8 mouse cellular contexts compared by ENCODE assay signal in genomic region chr15:79604990-79605665, GRCm38 (mm10). TPM values are rescaled to one million over a fixed set of nuclear protein-coding genes. Genes with fewer than 3 reads are reported as not detected.
DNase-seq lines count a peak whose midpoint lies in the region; ATAC-seq and TF ChIP-seq lines count a peak whose summit lies in the region.

Gene Dmc1 (minus strand): TSS chr15:79605109.

- peak within 1 kb of the TSS; percentile 43 for H3K4me2 ChIP-seq in forebrain, embryonic 16.5 days (ENCODE audit: low read length)
- peak within 1 kb of the TSS; percentile 58 for H3K4me2 ChIP-seq in hindbrain, embryonic 16.5 days (ENCODE audit: low read length)
- peak within 1 kb of the TSS; percentile 44 for H3K4me2 ChIP-seq in liver, embryonic 16.5 days (ENCODE audit: low read depth, low read length)
- H3K4me2 ChIP-seq in neural tube, embryonic 11.5 days (ENCODE audit: low read depth): peak within 1 kb of the TSS; percentile 33

- DNase-seq in adrenal gland, adult 2 months: peak; percentile 59
- DNase-seq in neural tube, embryonic 11.5 days (ENCODE audit: low spot score): peak; percentile 51
- DNase-seq in urinary bladder, postnatal 25 days (ENCODE audit: low spot score): peak; percentile 52
- no peak for DNase-seq in layer of hippocampus, adult 8-10 months (ENCODE audit: low spot score in 2 of 2)

- peaks cover 14% of the 10 kb centered on the region for H3K36me3 ChIP-seq in ES-Bruce4 (ENCODE audit: control insufficient read depth, insufficient read depth, low read length, poor library complexity, severe bottlenecking)
- H3K36me3 ChIP-seq in forebrain, embryonic 16.5 days (ENCODE audit: control insufficient read depth, insufficient read depth): no peaks in the 10 kb centered on the region
- no peaks in the 10 kb centered on the region for H3K36me3 ChIP-seq in hindbrain, embryonic 16.5 days (ENCODE audit: control insufficient read depth, insufficient read depth, low read length)
- H3K36me3 ChIP-seq in liver, embryonic 16.5 days (ENCODE audit: control insufficient read depth, insufficient read depth): no peaks in the 10 kb centered on the region
- H3K36me3 ChIP-seq in neural tube, embryonic 11.5 days (ENCODE audit: control insufficient read depth, insufficient read depth, low read length): no peaks in the 10 kb centered on the region

- peak within 1 kb of the TSS; percentile 90 for H3K4me3 ChIP-seq in ES-Bruce4 (ENCODE audit: low read depth, low read length)
- H3K4me3 ChIP-seq in forebrain, embryonic 16.5 days (replicated peaks; ENCODE audit: low read length): peak within 1 kb of the TSS; percentile 33
- peak within 1 kb of the TSS; percentile 37 for H3K4me3 ChIP-seq in hindbrain, embryonic 16.5 days (ENCODE audit: low read length)
- peak within 1 kb of the TSS; percentile 43 for H3K4me3 ChIP-seq in liver, embryonic 16.5 days (ENCODE audit: low read depth, low read length)
- peak within 1 kb of the TSS; percentile 23 for H3K4me3 ChIP-seq in neural tube, embryonic 11.5 days (ENCODE audit: low read depth, low read length)

- H3K4me1 ChIP-seq in ES-Bruce4 (ENCODE audit: control insufficient read depth, insufficient read depth, low read length): no peaks in the 10 kb centered on the region
- peaks cover 3% of the 10 kb centered on the region; the same call in 1 of the 2 replicates for H3K4me1 ChIP-seq in forebrain, embryonic 16.5 days (replicated peaks; ENCODE audit: control insufficient read depth, insufficient read depth, low read length)
- peaks cover 3% of the 10 kb centered on the region; the same call in 1 of the 2 replicates for H3K4me1 ChIP-seq in hindbrain, embryonic 16.5 days (ENCODE audit: control insufficient read depth, insufficient read depth, low read depth, low read length)
- peaks cover 4% of the 10 kb centered on the region for H3K4me1 ChIP-seq in liver, embryonic 16.5 days (ENCODE audit: control insufficient read depth, low read depth, low read length)
- H3K4me1 ChIP-seq in neural tube, embryonic 11.5 days (ENCODE audit: control insufficient read depth, insufficient read depth, low read length): no peaks in the 10 kb centered on the region

- H3K27me3 ChIP-seq in ES-Bruce4 (ENCODE audit: control insufficient read depth, insufficient read depth, low read length, poor library complexity, severe bottlenecking): no peaks in the 10 kb centered on the region
- H3K27me3 ChIP-seq in forebrain, embryonic 16.5 days (replicated peaks; ENCODE audit: control insufficient read depth, insufficient read depth, low read length): peaks cover 7% of the 10 kb centered on the region; the same call in 1 of the 2 replicates
- H3K27me3 ChIP-seq in hindbrain, embryonic 16.5 days (replicated peaks; ENCODE audit: control insufficient read depth, insufficient read depth, low read length): peaks cover 3% of the 10 kb centered on the region
- peaks cover 9% of the 10 kb centered on the region for H3K27me3 ChIP-seq in liver, embryonic 16.5 days (ENCODE audit: control insufficient read depth, insufficient read depth, low read depth, low read length)
- H3K27me3 ChIP-seq in neural tube, embryonic 11.5 days (ENCODE audit: control insufficient read depth, insufficient read depth, low read length): peaks cover 8% of the 10 kb centered on the region; the same call in 1 of the 2 replicates

- no peak; the same call in 1 of the 2 replicates for ATAC-seq in forebrain, embryonic 16.5 days
- ATAC-seq in hindbrain, embryonic 16.5 days: 0 out of 2 replicates have a peak, but pooled peaks have one; percentile 20
- no peak for ATAC-seq in liver, embryonic 16.5 days (ENCODE audit: low read depth)
- no peak for ATAC-seq in neural tube, embryonic 11.5 days (ENCODE audit: insufficient read depth, low FRiP score, low TSS enrichment)

- H3K27ac ChIP-seq in ES-Bruce4 (ENCODE audit: insufficient read depth, low read length): peak within 1 kb of the TSS; percentile 48
- no peak within 1 kb of the TSS for H3K27ac ChIP-seq in forebrain, embryonic 16.5 days (ENCODE audit: low read length)
- H3K27ac ChIP-seq in hindbrain, embryonic 16.5 days (ENCODE audit: low read depth, low read length): no peak within 1 kb of the TSS
- no peak within 1 kb of the TSS for H3K27ac ChIP-seq in liver, embryonic 16.5 days (ENCODE audit: low read length)
- no peak within 1 kb of the TSS for H3K27ac ChIP-seq in neural tube, embryonic 11.5 days (ENCODE audit: low read depth, low read length)

- H3K9me3 ChIP-seq in ES-Bruce4 (replicated peaks; ENCODE audit: control insufficient read depth, insufficient read depth, low read length, poor library complexity, severe bottlenecking): no peaks in the 10 kb centered on the region; the same call in 1 of the 2 replicates
- H3K9me3 ChIP-seq in forebrain, embryonic 16.5 days (ENCODE audit: control insufficient read depth, low read length): no peaks in the 10 kb centered on the region
- no peaks in the 10 kb centered on the region for H3K9me3 ChIP-seq in hindbrain, embryonic 16.5 days (ENCODE audit: control insufficient read depth, low read length)
- no peaks in the 10 kb centered on the region for H3K9me3 ChIP-seq in liver, embryonic 16.5 days (replicated peaks; ENCODE audit: control insufficient read depth, low read length)
- H3K9me3 ChIP-seq in neural tube, embryonic 11.5 days (ENCODE audit: control insufficient read depth, low read length): no peaks in the 10 kb centered on the region

- TF ChIP-seq POLR2A in ES-Bruce4 (IDR thresholded peaks at IDR 0.05; ENCODE audit: insufficient read depth, low read length): no peak

- WGBS in forebrain, embryonic 16.5 days: 9% methylated on average over 37 of the region's 37 CpGs
- 10% methylated on average over 36 of the region's 37 CpGs for WGBS in hindbrain, embryonic 16.5 days
- 12% methylated on average over 37 of the region's 37 CpGs for WGBS in liver, embryonic 16.5 days (ENCODE audit: insufficient replicate concordance)
- 10% methylated on average over 35 of the region's 37 CpGs for WGBS in neural tube, embryonic 11.5 days

- TF ChIP-seq CTCF in ES-Bruce4 (IDR thresholded peaks at IDR 0.05; ENCODE audit: low read depth, low read length): no peak

- TF ChIP-seq EP300 in ES-Bruce4 (IDR thresholded peaks at IDR 0.05; ENCODE audit: insufficient read depth, low read depth, low read length): peak; percentile 63

- H3K9ac ChIP-seq in ES-Bruce4 (ENCODE audit: low read depth, poor library complexity, severe bottlenecking): peak within 1 kb of the TSS; percentile 86
- no peak within 1 kb of the TSS for H3K9ac ChIP-seq in forebrain, embryonic 16.5 days (replicated peaks; ENCODE audit: low read depth, low read length)
- H3K9ac ChIP-seq in hindbrain, embryonic 16.5 days (ENCODE audit: low read depth, low read length): peak within 1 kb of the TSS; percentile 35
- no peak within 1 kb of the TSS for H3K9ac ChIP-seq in liver, embryonic 16.5 days (ENCODE audit: low read depth, low read length)
- no peak within 1 kb of the TSS for H3K9ac ChIP-seq in neural tube, embryonic 11.5 days (ENCODE audit: low read length)

RNA-seq across cellular contexts. Expression of gene Dmc1, which starts in this region (rescaled TPM):
- 23.5 and 26.8 TPM in 2 replicates for polyA plus RNA-seq in ES-Bruce4 (2011; ENCODE audit: insufficient read depth, insufficient read length, low read depth, missing spikeins)
- total RNA-seq in adrenal gland, adult 2 months (2021): 1 to 10 TPM in 1 of 2 experiments, under 1 TPM in 1; 0.86 to 2.0 TPM
- polyA plus RNA-seq in adrenal gland, adult 2 months (2012; rRNA removed): 0.08 and 0.25 TPM in 2 replicates
- 0.84 and 0.94 TPM in 2 replicates for polyA plus RNA-seq in forebrain, embryonic 16.5 days (2015; fragmentation: Nextera tagmentation; extraction: Ambion mirVana)
- polyA plus RNA-seq in hindbrain, embryonic 16.5 days (2015; fragmentation: Nextera tagmentation; extraction: Ambion mirVana): 0.99 and 1.3 TPM in 2 replicates
- polyA plus RNA-seq in liver, embryonic 16.5 days (2015; fragmentation: Nextera tagmentation; extraction: Ambion mirVana): 0.25 and 0.26 TPM in 2 replicates
- 1.1 and 1.5 TPM in 2 replicates for polyA plus RNA-seq in neural tube, embryonic 11.5 days (2014; fragmentation: Nextera tagmentation; extraction: Ambion mirVana)
- 1 to 10 TPM in 2 of 4 experiments, under 1 TPM in 2; 0.39 to 2.1 (median 1.2) TPM for total RNA-seq in layer of hippocampus, adult 8-10 months (2022)

Comparison
In these comparisons a context has a peak if more than half of its experiments do, and no peak if none do; other contexts are left out.
1. H3K4me3 ChIP-seq: peak in every context shown above with its lines; median percentile 90 in ES-Bruce4; 43 in liver, embryonic 16.5 days; 37 in hindbrain, embryonic 16.5 days; 33 in forebrain, embryonic 16.5 days; 23 in neural tube, embryonic 11.5 days.
2. H3K9ac ChIP-seq: peak in ES-Bruce4 (single experiment) and hindbrain, embryonic 16.5 days (single experiment); none in forebrain, embryonic 16.5 days (single experiment), liver, embryonic 16.5 days (single experiment) and neural tube, embryonic 11.5 days (single experiment).
3. DNase-seq: peak in adrenal gland, adult 2 months (single experiment), neural tube, embryonic 11.5 days (single experiment) and urinary bladder, postnatal 25 days (single experiment); none in layer of hippocampus, adult 8-10 months (0 of 2).
4. Peak in every context shown above with its lines, with median percentiles within 50 percentile points of each other: H3K4me2 ChIP-seq.